Mouse (Mus musculus): ENCODE results near the gene Bcl7a. TPM values are rescaled to one million over a fixed set of nuclear protein-coding genes. Genes with fewer than 3 reads are reported as not detected.

Bcl7a gene
- total and polyA plus RNA-seq, 2 experiments from 2014 or later, result 6.6 to 10.2 TPM

- Histone ChIP-seq H3K9ac (replicated peaks; ENCODE audit: low read depth, low read length) (peak overlapping the region; percentile 89), H3K4me1 (ENCODE audit: control insufficient read depth, insufficient read depth) (peaks cover 15% of the 10 kb centered on the region), H3K4me3 (ENCODE audit: low read depth, low read length) (peak overlapping the region; percentile 84), H3K36me3 (replicated peaks; ENCODE audit: control insufficient read depth, insufficient read depth, low read length) (no peaks in the 10 kb centered on the region), H3K27me3 (ENCODE audit: control insufficient read depth, insufficient read depth, low read length) (no peaks in the 10 kb centered on the region), H3K27ac (ENCODE audit: low read depth) (peak overlapping the region; percentile 97), H3K9me3 (replicated peaks; ENCODE audit: control insufficient read depth, low read length) (no peaks in the 10 kb centered on the region), H3K4me2 (ENCODE audit: low read depth, low read length) (peak overlapping the region; percentile 93)
- ATAC-seq (ENCODE audit: insufficient read depth, low read depth) (peak; percentile 45), DNase-seq (ENCODE audit: low spot score) (peak; percentile 68)
- TF ChIP-seq CTCF (IDR thresholded peaks at IDR 0.05; ENCODE audit: low read depth) (no peak), EP300 (IDR thresholded peaks at IDR 0.05; ENCODE audit: low read depth) (no peak)
- WGBS, result 2% methylated on average over 22 of the region's 22 CpGs
These were observed 2.4 kb downstream of the Bcl7a start for GRCm38 (mm10) chr5:123345853-123346654.

DNA sequence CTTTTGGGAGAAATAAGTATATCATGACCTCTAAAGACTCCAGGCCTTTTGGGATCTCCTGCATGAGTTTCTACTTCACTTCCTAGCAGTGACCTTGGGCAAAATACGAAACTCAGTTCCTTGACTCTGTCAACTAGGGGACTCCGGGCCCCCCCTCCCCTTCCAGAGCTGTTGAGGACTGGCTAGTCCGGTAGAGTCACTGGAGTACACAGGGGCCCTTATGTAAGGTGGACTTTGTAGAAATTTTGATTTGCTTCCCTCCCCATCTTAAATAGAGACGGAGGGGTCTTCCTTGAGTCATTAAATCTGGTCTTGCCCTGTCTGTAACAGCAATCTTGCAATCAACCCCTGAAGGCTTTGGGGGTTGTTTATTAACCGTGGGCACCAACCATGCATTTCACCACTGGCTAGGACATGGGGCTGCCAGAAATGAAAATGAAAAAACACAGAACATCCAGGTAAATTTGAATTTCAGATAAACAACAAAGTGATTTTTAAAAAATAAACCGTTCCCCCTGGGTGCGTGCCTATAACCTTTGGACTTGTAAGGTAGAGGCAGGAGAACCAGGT lies 3.2 kb downstream of the Bcl7a start:
- Histone ChIP-seq H3K4me3 (ENCODE audit: low read depth, low read length) (peak overlapping the region; percentile 84), H3K27me3 (ENCODE audit: control insufficient read depth, insufficient read depth, low read length) (no peaks in the 10 kb centered on the region), H3K36me3 (replicated peaks; ENCODE audit: control insufficient read depth, insufficient read depth, low read length) (no peaks in the 10 kb centered on the region), H3K4me2 (ENCODE audit: low read depth, low read length) (peak overlapping the region; percentile 93), H3K9me3 (replicated peaks; ENCODE audit: control insufficient read depth, low read length) (no peaks in the 10 kb centered on the region), H3K27ac (ENCODE audit: low read depth) (peak overlapping the region; percentile 97), H3K4me1 (ENCODE audit: control insufficient read depth, insufficient read depth) (peaks cover 16% of the 10 kb centered on the region), H3K9ac (replicated peaks; ENCODE audit: low read depth, low read length) (peak overlapping the region; percentile 56)
- DNase-seq (ENCODE audit: low spot score) (no peak), ATAC-seq (ENCODE audit: insufficient read depth, low read depth) (no peak)
- 64% methylated on average over 7 of the region's 7 CpGs for WGBS
- TF ChIP-seq CTCF (IDR thresholded peaks at IDR 0.05; ENCODE audit: low read depth) (no peak), EP300 (IDR thresholded peaks at IDR 0.05; ENCODE audit: low read depth) (no peak)

DNA sequence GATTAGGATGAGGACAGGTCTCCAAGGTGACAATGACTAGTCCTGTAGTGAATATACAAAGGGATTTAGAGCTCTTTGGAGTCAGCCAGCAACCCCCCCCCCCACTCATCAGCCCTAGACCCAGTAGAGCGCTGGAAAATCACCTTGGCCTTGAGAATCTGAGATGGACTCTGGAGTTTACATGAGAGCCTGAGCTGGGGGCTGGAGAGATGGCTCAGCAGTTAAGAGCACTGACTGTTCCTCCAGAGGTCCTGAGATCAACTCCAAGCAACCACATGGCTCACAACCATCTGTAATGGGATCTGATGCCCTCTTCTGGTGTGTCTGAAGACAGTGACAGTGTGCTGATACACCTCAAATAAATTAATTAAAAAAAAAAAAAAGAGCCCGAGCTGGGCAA lies 4.4 kb downstream of the Bcl7a start:
- ATAC-seq (ENCODE audit: insufficient read depth, low read depth) (no peak), DNase-seq (ENCODE audit: low spot score) (no peak)
- TF ChIP-seq EP300 (IDR thresholded peaks at IDR 0.05; ENCODE audit: low read depth) (no peak), CTCF (IDR thresholded peaks at IDR 0.05; ENCODE audit: low read depth) (no peak)
- H3K9ac ChIP-seq (replicated peaks; ENCODE audit: low read depth, low read length), result no peak overlapping the region
- H3K4me2 ChIP-seq (ENCODE audit: low read depth, low read length), result no peak overlapping the region
- H3K36me3 ChIP-seq (replicated peaks; ENCODE audit: control insufficient read depth, insufficient read depth, low read length), result no peaks in the 10 kb centered on the region
- WGBS, result 82% methylated on average over 2 of the region's 2 CpGs
- H3K27me3 ChIP-seq (ENCODE audit: control insufficient read depth, insufficient read depth, low read length), result no peaks in the 10 kb centered on the region
- H3K4me1 ChIP-seq (ENCODE audit: control insufficient read depth, insufficient read depth), result peaks cover 16% of the 10 kb centered on the region
- H3K27ac ChIP-seq (ENCODE audit: low read depth), result 0 out of 2 replicates have a peak overlapping the region, but pooled peaks have one; percentile 13
- H3K9me3 ChIP-seq (replicated peaks; ENCODE audit: control insufficient read depth, low read length), result no peaks in the 10 kb centered on the region
- H3K4me3 ChIP-seq (ENCODE audit: low read depth, low read length), result no peak overlapping the region

- peak overlapping the region; percentile 69 for H3K27ac ChIP-seq (ENCODE audit: low read depth)
These were observed 6.8 kb downstream of the Bcl7a start for GRCm38 (mm10) chr5:123350386-123350785.

GRCm38 (mm10) chr5:123355918-123356317 lies 12.3 kb downstream of the Bcl7a start:
- H3K27ac ChIP-seq (ENCODE audit: low read depth), result no peak overlapping the region
- DNase-seq (ENCODE audit: low spot score), result no peak
- no peak overlapping the region for H3K9ac ChIP-seq (replicated peaks; ENCODE audit: low read depth, low read length)
- H3K36me3 ChIP-seq (replicated peaks; ENCODE audit: control insufficient read depth, insufficient read depth, low read length), result peaks cover 50% of the 10 kb centered on the region
- 83% methylated on average over 11 of the region's 11 CpGs for WGBS
- H3K4me3 ChIP-seq (ENCODE audit: low read depth, low read length), result no peak overlapping the region
- H3K27me3 ChIP-seq (ENCODE audit: control insufficient read depth, insufficient read depth, low read length), result no peaks in the 10 kb centered on the region
- no peak for ATAC-seq (ENCODE audit: insufficient read depth, low read depth)
- H3K4me2 ChIP-seq (ENCODE audit: low read depth, low read length), result no peak overlapping the region
- TF ChIP-seq CTCF (IDR thresholded peaks at IDR 0.05; ENCODE audit: low read depth), result no peak
- no peak for TF ChIP-seq EP300 (IDR thresholded peaks at IDR 0.05; ENCODE audit: low read depth)
- H3K9me3 ChIP-seq (replicated peaks; ENCODE audit: control insufficient read depth, low read length), result no peaks in the 10 kb centered on the region
- H3K4me1 ChIP-seq (ENCODE audit: control insufficient read depth, insufficient read depth), result peaks cover 2% of the 10 kb centered on the region; the same call in 1 of the 2 replicates

More at GRCm38 (mm10) chr5:123350386-123350785, 6.8 kb downstream of the Bcl7a start:
- Histone ChIP-seq H3K27me3 (ENCODE audit: control insufficient read depth, insufficient read depth, low read length) (no peaks in the 10 kb centered on the region), H3K9me3 (replicated peaks; ENCODE audit: control insufficient read depth, low read length) (no peaks in the 10 kb centered on the region), H3K9ac (replicated peaks; ENCODE audit: low read depth, low read length) (no peak overlapping the region), H3K4me3 (ENCODE audit: low read depth, low read length) (no peak overlapping the region), H3K36me3 (replicated peaks; ENCODE audit: control insufficient read depth, insufficient read depth, low read length) (no peaks in the 10 kb centered on the region), H3K4me1 (ENCODE audit: control insufficient read depth, insufficient read depth) (peaks cover 16% of the 10 kb centered on the region), H3K4me2 (ENCODE audit: low read depth, low read length) (no peak overlapping the region)
- 31% methylated on average over 10 of the region's 10 CpGs for WGBS
- TF ChIP-seq CTCF (IDR thresholded peaks at IDR 0.05; ENCODE audit: low read depth) (peak; percentile 64), EP300 (IDR thresholded peaks at IDR 0.05; ENCODE audit: low read depth) (no peak)
- DNase-seq (ENCODE audit: low spot score) (peak; percentile 79), ATAC-seq (ENCODE audit: insufficient read depth, low read depth) (peak; percentile 59)
